Mouse (Mus musculus): ENCODE measurements around the gene Rasl10a. TPM values are rescaled to one million over a fixed set of nuclear protein-coding genes. Genes with fewer than 3 reads are reported as not detected.

Gene Rasl10a
- polyA plus RNA-seq, 1 experiment from 2014 or later, result 0.60 TPM

DNA sequence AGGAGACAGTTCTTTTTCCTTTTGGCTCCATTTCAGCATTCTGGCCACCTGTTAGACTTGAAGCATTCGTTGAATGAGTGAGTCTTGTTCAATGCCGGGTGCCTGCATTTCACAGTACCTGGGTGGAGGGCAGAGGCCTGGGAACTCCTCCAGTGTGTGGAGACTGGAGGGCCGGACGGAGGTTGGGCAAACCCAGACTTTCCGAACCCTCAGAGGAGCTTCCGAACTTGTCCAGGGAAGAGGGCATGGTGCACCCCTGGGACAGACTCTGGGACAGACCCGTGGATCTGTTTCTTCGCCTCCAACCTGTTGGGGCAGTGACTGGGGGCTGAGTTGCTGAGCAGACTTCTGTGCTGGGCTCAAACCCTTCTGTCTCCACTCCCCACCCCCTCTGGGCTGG lies 864 bp upstream of the Rasl10a start:
- Histone ChIP-seq H3K27me3 (ENCODE audit: poor library complexity, severe bottlenecking) (peaks cover 74% of the 10 kb centered on the region), H3K9me3 (no peaks in the 10 kb centered on the region), H3K4me3 (no peak overlapping the region), H3K36me3 (replicated peaks) (peaks cover 10% of the 10 kb centered on the region; the same call in 1 of the 2 replicates), H3K4me1 (peaks cover 65% of the 10 kb centered on the region), H3K27ac (no peak overlapping the region)
- no peak for DNase-seq (ENCODE audit: extremely low spot score, low spot score)
- WGBS, result 46% methylated on average over 8 of the region's 8 CpGs

DNA sequence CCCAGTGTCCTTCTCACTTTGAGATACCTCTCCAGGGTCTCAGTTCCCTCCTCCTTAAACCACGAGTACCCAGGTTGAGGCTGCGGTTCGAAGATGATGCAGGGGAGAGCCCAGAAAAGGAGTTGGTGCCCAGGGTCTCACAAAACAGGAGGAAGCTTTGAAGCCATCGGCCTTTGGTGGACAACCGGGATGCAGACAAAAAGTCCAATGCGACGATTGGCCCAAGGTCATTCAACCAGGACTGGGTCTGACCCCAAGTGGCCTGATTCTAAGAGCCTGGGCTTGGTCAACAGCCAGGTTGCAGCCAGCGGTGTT lies 430 bp upstream of the Rasl10a start:
- Histone ChIP-seq H3K4me1 (peaks cover 69% of the 10 kb centered on the region), H3K9me3 (no peaks in the 10 kb centered on the region), H3K27me3 (ENCODE audit: poor library complexity, severe bottlenecking) (peaks cover 78% of the 10 kb centered on the region), H3K36me3 (replicated peaks) (peaks cover 10% of the 10 kb centered on the region; the same call in 1 of the 2 replicates), H3K4me3 (peak overlapping the region; percentile 55), H3K27ac (peak overlapping the region; percentile 45; the same call in 1 of the 2 replicates)
- WGBS, result 14% methylated on average over 8 of the region's 8 CpGs
- DNase-seq (ENCODE audit: extremely low spot score, low spot score), result peak; percentile 25

DNA sequence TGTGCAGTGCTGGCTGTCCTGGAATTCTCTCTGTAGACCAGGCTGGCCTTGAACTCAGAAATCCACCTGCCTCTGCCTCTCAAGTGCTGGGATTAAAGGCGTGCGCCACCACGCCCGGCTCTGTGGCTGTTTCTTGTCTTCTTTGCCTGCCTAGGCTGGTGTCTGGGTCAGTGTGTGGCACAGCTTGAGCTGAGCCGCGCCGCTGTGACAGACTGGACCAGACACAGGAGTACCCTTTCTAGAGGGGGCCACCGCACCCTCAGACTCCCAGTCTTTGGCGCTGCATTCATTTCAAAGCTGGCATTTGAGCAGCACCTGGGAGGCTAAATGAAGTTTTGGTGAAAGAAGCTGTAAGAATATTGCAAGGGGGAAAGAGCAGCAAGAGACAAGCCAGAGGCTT lies 855 bp downstream of the Rasl10a start:
- Histone ChIP-seq H3K36me3 (replicated peaks) (peaks cover 10% of the 10 kb centered on the region; the same call in 1 of the 2 replicates), H3K27ac (no peak overlapping the region), H3K4me1 (peaks cover 82% of the 10 kb centered on the region), H3K9me3 (no peaks in the 10 kb centered on the region), H3K4me3 (no peak overlapping the region), H3K27me3 (ENCODE audit: poor library complexity, severe bottlenecking) (peaks cover 91% of the 10 kb centered on the region)
- no peak for DNase-seq (ENCODE audit: extremely low spot score, low spot score)
- 30% methylated on average over 9 of the region's 9 CpGs for WGBS

DNA sequence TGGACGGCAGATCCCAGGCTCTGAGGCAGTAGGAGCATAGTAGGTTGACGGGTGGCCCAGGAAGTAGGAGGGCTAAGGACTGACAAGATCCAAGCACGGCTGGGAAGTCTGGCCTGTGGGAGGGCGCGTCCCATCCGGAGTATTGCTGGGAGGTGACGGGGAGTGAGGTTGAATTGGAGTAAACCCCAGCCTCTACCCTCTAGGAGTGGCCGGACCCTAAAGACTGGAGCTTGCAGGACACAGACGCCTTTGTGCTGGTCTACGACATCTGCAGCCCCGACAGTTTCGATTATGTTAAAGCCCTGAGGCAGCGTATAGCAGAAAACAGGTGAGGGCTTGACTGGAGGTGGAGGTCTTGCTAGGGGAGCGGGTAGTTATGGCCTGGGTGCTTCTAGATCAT lies 1.3 kb downstream of the Rasl10a start:
- Histone ChIP-seq H3K27ac (no peak overlapping the region), H3K36me3 (replicated peaks) (peaks cover 10% of the 10 kb centered on the region; the same call in 1 of the 2 replicates), H3K9me3 (no peaks in the 10 kb centered on the region), H3K4me1 (peaks cover 86% of the 10 kb centered on the region), H3K4me3 (0 out of 2 replicates have a peak overlapping the region, but pooled peaks have one; percentile 13), H3K27me3 (ENCODE audit: poor library complexity, severe bottlenecking) (peaks cover 96% of the 10 kb centered on the region)
- 22% methylated on average over 14 of the region's 14 CpGs for WGBS
- peak; percentile 28 for DNase-seq (ENCODE audit: extremely low spot score, low spot score)

DNA sequence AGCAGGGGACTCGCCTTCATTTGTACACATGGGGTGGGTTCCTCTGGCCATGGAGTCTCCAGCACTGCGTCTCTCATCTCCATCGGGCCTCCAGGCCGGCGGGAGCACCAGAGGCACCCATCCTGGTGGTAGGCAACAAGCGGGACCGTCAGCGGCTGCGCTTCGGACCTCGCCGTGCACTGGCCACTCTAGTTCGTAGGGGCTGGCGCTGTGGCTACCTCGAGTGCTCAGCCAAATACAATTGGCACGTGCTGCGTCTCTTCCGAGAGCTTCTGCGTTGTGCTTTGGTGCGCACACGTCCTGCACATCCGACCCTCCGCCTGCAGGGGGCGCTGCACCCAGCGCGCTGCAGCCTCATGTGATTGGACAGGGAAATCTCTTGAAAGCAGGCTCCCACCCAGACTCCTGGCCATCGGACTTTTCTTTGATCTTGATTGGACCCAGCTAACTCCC lies 1.8 kb downstream of the Rasl10a start:
- peaks cover 10% of the 10 kb centered on the region; the same call in 1 of the 2 replicates for H3K36me3 ChIP-seq (replicated peaks)
- H3K27ac ChIP-seq, result no peak overlapping the region
- no peaks in the 10 kb centered on the region for H3K9me3 ChIP-seq
- 9% methylated on average over 27 of the region's 27 CpGs for WGBS
- peaks cover 91% of the 10 kb centered on the region for H3K4me1 ChIP-seq
- 0 out of 2 replicates have a peak overlapping the region, but pooled peaks have one; percentile 13 for H3K4me3 ChIP-seq
- peak; percentile 58 for DNase-seq (ENCODE audit: extremely low spot score, low spot score)
- peaks cover 100% of the 10 kb centered on the region for H3K27me3 ChIP-seq (ENCODE audit: poor library complexity, severe bottlenecking)

DNA sequence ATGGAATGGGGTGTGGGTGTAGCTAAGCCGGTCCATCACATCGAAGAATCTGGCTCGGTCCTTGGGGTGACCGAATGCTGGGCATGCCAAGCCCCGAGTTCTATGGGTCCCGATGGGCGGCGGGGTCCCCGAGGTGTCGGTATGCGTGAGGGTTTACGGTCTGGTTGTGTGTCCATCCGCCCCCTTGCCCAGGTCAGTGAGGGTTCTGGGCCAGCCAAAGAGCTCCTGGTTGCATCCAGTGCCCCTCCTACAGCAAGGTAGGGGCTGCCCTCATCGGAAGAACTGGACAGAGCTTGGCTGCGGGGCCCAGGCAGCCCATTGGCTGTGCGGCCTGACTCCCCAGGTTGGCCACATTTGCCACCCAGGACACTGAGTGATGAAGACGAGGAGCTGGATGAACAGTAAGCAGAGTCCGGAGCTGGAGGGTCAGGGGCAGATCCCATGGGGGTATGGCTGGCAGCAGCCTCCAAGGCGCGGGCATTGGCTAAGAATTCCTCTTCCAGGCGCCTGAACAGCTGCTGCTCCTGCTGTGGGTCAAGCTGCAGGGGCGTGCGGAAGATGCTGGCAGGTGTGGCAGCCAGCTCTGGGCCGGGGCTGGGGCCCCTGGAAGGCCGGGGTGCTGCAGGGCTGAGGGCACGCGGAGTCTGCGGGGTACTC lies 3.0 kb downstream of the Rasl10a start:
- Histone ChIP-seq H3K27me3 (ENCODE audit: poor library complexity, severe bottlenecking) (peaks cover 91% of the 10 kb centered on the region), H3K4me3 (peak overlapping the region; percentile 54), H3K36me3 (replicated peaks) (peaks cover 10% of the 10 kb centered on the region; the same call in 1 of the 2 replicates), H3K27ac (peak overlapping the region; percentile 74), H3K9me3 (no peaks in the 10 kb centered on the region), H3K4me1 (peaks cover 91% of the 10 kb centered on the region)
- DNase-seq (ENCODE audit: extremely low spot score, low spot score), result peak; percentile 44
- WGBS, result 49% methylated on average over 28 of the region's 28 CpGs

DNA sequence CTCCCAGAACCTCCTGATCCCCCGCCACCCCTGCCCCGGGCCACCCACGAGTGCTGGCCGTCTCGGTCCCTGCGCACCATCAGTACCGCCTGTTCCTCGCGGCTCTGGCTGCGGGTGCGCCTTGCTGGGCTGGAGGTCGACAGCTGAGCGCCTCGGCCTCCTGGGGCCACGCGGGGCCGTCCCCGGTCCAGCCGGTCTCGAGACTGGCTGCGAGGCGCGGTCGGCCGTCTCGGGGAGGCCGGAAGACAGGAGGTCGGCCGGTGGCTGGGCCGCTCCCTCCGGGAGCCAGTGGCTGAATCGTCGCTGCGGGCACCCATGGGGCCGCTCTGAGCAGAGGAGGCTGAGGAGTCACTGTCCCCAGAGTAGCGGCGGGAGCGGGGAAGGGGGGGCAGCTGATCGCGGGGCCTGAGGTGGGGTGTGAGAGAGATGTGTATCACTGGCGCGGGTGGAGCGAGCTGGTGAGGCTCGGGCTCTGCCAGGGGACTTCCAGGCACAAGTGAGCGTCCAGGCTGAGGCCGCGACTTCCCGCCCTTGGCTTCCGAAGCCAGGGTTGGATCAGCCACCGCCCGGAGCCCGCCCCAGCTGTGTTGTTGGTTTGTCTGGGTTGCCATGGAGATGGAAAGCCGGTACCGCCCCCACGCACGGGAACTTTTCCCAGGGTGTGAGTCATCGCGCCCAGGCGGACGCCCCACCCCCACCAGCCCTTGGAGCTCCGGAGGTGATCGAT lies 3.6 kb downstream of the Rasl10a start:
- H3K4me1 ChIP-seq, result peaks cover 84% of the 10 kb centered on the region
- peaks cover 10% of the 10 kb centered on the region; the same call in 1 of the 2 replicates for H3K36me3 ChIP-seq (replicated peaks)
- no peaks in the 10 kb centered on the region for H3K9me3 ChIP-seq
- H3K4me3 ChIP-seq, result peak overlapping the region; percentile 54
- H3K27me3 ChIP-seq (ENCODE audit: poor library complexity, severe bottlenecking), result peaks cover 84% of the 10 kb centered on the region
- H3K27ac ChIP-seq, result peak overlapping the region; percentile 74
- peak; percentile 89 for DNase-seq (ENCODE audit: extremely low spot score, low spot score)
- 1% methylated on average over 62 of the region's 62 CpGs for WGBS

DNA sequence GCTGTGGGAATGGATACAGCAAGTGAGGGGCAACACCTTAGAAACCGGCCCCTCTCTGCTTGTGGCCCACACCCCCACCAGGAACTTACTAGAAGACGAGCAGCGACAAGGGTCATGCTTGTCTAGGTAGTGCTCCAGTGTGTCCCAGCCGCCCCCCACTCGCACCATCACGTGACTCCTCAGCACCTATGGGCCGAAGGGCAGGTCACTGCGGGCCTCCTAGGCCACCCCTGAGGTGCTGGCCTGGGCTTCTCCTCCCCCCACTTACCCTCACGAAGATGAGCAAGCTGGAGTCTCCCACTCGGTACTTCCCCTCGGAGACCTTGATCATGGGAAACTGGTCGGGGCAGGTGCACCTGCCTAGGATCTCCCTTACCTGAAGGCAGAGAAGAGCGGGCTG lies 4.4 kb downstream of the Rasl10a start:
- H3K9me3 ChIP-seq, result no peaks in the 10 kb centered on the region
- H3K4me3 ChIP-seq, result peak overlapping the region; percentile 54
- peak overlapping the region; percentile 74; the same call in 1 of the 2 replicates for H3K27ac ChIP-seq
- peaks cover 77% of the 10 kb centered on the region for H3K4me1 ChIP-seq
- 11% methylated on average over 13 of the region's 13 CpGs for WGBS
- H3K36me3 ChIP-seq (replicated peaks), result peaks cover 13% of the 10 kb centered on the region
- peaks cover 77% of the 10 kb centered on the region for H3K27me3 ChIP-seq (ENCODE audit: poor library complexity, severe bottlenecking)
- no peak for DNase-seq (ENCODE audit: extremely low spot score, low spot score)

DNA sequence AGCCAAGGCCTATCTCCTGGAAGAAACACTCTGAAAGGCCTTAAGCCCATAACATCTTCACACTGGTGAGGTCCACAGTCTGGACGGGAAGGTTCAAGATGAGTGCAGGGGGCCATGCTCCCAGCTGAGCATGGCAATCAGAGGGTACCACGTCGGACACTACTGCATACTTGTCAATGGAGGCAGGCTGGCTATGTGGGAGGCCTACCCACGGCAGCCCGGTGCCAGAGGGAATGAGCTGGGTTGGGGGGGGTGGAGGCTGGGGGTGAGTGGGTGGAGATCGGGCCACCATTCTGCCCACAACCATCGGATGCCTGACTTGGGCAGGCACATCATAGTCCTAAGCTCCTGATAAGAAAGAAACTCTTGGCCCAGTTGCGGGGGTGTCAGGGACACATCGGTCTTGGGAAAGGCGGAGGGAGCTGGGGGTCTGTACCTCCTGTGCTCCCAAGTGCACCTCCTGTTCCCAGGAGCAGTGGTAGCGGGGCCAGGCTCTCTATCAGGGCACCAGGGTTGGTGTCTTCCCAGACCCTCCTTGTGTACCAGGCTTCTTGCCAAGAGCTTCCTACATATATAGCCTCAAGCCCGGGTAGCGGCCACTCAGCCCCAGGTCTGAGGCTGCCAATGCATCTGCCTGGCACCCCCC lies 5.1 kb downstream of the Rasl10a start:
- peaks cover 19% of the 10 kb centered on the region for H3K36me3 ChIP-seq (replicated peaks)
- H3K27me3 ChIP-seq (ENCODE audit: poor library complexity, severe bottlenecking), result peaks cover 70% of the 10 kb centered on the region
- peak overlapping the region; percentile 54; the same call in 1 of the 2 replicates for H3K4me3 ChIP-seq
- no peak for DNase-seq (ENCODE audit: extremely low spot score, low spot score)
- no peak overlapping the region for H3K27ac ChIP-seq
- 65% methylated on average over 13 of the region's 13 CpGs for WGBS
- H3K4me1 ChIP-seq, result peaks cover 70% of the 10 kb centered on the region
- H3K9me3 ChIP-seq, result no peaks in the 10 kb centered on the region

DNA sequence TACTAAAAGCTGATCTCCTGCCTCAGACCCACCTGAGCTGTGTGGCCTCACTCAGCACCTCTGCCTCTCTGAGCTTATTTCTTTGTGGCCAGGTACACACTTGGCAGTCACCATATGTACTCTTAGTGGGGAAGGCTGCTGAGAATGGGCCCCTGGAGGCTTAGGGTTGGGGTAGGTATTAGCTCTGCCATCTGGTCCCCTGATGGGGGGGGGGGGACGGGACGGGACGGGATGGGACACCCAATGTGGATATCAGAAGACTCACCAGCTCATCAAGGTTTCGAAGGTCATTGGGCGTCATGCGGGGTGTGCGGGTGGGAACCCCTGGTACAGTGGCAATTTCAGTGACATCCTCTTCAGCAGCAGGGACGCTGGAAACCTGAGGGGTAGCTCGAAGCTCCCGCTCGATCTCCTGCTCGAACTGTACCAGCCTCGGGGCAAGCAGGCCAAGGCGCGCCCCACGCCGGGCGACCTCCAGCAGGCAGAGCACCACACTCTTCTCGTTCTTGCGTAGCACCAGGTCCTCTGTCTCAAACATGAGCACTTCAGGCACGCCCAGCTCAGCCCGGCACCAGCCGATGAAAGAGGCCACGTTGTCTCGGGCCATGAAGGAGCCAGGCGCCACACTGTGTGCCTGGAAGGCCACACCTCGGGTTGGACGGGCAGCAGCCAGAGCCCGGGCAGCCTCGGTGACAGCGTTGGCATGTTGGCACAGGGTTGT lies 5.8 kb downstream of the Rasl10a start:
- Histone ChIP-seq H3K27me3 (ENCODE audit: poor library complexity, severe bottlenecking) (peaks cover 63% of the 10 kb centered on the region), H3K36me3 (replicated peaks) (peaks cover 27% of the 10 kb centered on the region), H3K4me1 (peaks cover 63% of the 10 kb centered on the region), H3K9me3 (no peaks in the 10 kb centered on the region), H3K27ac (no peak overlapping the region), H3K4me3 (peak overlapping the region; percentile 75)
- WGBS, result 53% methylated on average over 31 of the region's 31 CpGs
- DNase-seq (ENCODE audit: extremely low spot score, low spot score), result peak; percentile 33

DNA sequence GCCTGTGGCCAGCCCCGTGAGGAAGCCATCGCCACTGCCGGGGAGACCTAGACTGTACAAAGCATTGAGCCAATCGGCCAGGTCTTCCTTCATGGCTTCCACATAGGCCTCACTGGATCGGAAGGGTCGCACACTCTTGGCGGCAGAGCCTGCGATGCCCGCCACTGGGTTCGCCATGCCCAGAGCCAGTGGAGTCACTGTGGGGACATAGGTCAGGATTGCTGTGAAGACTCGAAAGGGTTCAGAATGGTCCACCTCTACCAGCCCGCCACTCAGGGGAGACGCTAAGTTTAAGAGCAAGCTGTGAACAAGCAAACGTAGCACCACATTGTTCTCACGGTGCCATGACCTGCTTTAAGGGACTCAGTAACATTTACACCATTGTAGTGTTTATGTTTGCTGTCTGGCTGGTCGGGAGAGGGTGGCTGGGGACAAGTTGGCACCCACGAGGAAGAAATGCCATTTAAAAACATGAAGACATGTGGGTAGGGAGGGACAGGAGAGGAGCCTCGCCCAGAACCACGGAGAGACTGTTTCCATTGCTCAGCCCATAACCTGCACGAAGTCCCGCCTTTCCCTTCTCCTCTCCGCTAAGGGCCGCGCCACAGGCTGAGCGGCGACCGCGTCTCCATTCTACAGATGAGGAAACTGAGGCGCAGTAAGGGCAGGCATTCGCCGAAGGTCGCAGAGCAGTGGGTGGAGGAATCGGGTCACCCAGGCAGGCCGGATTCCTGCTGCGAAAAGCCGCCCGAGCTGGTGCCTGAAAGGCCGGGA lies 6.5 kb downstream of the Rasl10a start:
- no peaks in the 10 kb centered on the region for H3K9me3 ChIP-seq
- H3K4me3 ChIP-seq, result peak overlapping the region; percentile 75
- H3K27ac ChIP-seq, result peak overlapping the region; percentile 86
- WGBS, result 14% methylated on average over 38 of the region's 38 CpGs
- H3K27me3 ChIP-seq (ENCODE audit: poor library complexity, severe bottlenecking), result peaks cover 55% of the 10 kb centered on the region
- DNase-seq (ENCODE audit: extremely low spot score, low spot score), result peak; percentile 36
- H3K4me1 ChIP-seq, result peaks cover 55% of the 10 kb centered on the region
- peaks cover 34% of the 10 kb centered on the region for H3K36me3 ChIP-seq (replicated peaks)
